Mouse (Mus musculus): ENCODE data around the gene Hkdc1.
A peak's percentile ranks its signal among the peaks of the same experiment; 100 is the strongest.
"Not testable (repeated sequence)": the region's sequence is repeated elsewhere in the genome, so short reads cannot be mapped to it uniquely, and the experiment has no call there.

Gene Hkdc1

GRCm38 (mm10) chr10:62422255-62422654 is at the start of gene Hkdc1:
Gene Hkdc1 (minus strand): TSS chr10:62422491.
- no peak for DNase-seq (ENCODE audit: low read depth)

- no peak for DNase-seq (ENCODE audit: low read depth)
Observed at GRCm38 (mm10) chr10:62471105-62471504, 48.8 kb upstream of the Hkdc1 start.

- DNase-seq (ENCODE audit: low read depth): no peak
Observed at GRCm38 (mm10) chr10:62469736-62470135, 47.4 kb upstream of the Hkdc1 start.

DNA sequence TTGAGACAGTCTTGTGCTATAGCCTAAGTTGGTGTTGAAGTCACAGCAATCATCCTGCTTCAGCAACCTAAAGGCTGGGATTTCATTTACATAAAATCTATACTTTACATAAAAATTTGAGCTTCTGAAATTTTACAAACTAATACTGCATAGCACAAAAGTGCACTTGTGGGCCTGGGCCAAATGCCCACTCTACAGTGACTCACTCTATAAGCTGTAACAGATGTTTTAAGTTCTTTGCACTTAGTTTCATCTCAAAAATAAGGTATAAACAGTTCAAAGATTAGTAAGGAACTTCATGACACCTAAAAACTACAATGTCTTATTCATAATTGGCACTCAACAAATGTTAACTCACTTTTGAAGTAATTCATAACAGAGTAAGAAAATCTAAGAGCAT is 39.0 kb upstream of the Hkdc1 start:
- DNase-seq (ENCODE audit: low read depth): no peak

- not testable (repeated sequence) for DNase-seq (ENCODE audit: low read depth)
Observed at GRCm38 (mm10) chr10:62452001-62452400, 29.7 kb upstream of the Hkdc1 start.

DNA sequence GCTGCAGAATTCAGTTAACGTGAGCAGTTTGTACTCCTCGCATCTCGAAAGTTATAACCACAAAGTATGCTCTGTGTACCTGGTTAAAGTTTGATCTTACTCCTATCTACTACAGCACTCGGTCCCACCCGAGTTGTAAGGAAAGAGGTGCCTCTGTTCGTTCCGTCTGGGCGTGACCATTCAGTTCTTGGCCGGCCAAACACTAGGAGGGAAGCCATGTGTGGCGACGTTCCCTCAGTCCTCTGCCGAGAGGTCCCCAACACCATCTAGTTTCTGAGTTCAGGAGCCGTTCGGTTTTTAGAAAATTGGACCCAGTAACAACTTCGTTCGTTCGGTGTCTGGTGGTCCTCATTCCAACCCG is 28.0 kb upstream of the Hkdc1 start:
- DNase-seq (ENCODE audit: low read depth): no peak

- DNase-seq (ENCODE audit: low read depth): peak; percentile 96
Observed at GRCm38 (mm10) chr10:62449364-62450279, 27.3 kb upstream of the Hkdc1 start, which contains the start of the genes 4930507D05Rik and Supv3l1. Gene 4930507D05Rik (plus strand): TSS chr10:62449489. Gene Supv3l1 (minus strand): TSS chr10:62449738.

DNA sequence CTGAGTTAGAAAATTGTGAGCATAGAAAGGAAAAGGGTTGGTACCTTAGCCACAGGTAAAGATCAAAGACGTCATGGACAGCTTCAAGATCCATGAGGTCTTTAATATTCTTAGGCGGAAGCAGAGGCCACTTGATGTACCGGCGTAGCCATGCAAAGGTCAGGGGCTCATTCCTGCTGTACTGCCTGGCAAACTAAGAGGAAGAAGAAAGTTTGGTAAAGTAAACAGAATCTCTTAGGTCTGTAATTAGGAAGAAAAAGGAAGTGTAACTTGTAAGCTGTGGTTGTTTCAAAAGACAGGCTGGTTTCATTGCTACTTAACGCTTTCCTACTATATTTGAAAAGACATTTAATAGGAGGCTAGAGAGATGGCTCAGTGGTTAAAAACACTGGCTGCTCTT is 8.1 kb upstream of the Hkdc1 start:
- DNase-seq (ENCODE audit: low read depth): no peak

DNA sequence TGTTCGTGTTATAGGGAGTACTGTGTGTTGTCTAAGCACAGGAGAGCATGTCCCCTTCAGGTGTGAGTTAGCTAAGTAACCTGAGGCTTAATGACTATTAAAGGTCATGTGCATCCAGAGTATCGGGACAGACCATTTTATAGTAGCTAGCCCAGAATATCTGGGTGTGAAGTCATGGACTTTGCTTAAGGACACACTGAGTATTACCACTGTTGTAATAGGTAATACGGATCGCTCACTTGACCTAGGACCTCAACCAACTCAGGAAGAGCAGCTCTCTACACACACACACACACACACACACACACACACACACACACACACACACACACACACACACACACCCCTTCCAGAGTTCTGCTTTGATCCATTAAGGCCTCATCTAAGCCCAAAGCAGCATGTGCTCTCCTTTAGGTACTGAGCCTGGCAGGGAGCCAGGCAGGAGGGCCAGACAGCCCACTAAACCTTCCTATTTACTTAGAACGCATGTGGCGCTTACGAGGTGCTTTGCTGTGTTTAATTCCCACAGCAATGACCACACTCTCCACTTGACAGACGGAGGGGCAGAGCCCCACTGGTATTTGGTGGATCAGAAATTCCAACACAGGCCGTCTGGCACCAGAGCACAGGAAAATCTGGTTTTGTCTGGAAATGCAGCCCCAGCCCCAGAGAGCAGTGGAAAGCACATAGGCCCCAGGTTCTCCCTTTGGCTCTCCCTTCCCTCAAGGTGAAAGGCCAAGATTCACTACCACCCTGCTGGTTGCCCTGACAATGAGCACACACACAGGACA is 3.0 kb upstream of the Hkdc1 start:
- no peak for DNase-seq (ENCODE audit: low read depth)

DNA sequence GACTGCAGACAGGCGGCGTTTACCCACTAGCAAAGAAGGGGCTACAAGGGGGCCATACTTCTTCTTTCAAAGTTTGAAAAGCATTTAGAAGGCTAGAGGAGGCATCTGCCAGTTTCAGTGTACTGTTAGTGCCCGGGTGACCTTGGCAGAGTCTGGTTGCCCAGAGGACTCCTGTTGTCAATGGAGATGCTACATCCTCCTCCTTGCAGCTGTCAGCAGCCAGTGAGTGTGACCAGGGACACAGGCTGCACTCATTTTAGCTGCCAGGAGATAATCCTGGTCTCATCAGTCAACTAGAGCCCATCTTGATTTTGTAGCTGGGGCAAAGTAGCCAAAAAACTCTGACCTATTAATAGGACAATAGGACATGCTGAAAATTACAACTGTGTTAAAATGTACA is 1.2 kb downstream of the Hkdc1 start:
- no peak for DNase-seq (ENCODE audit: low read depth)

DNA sequence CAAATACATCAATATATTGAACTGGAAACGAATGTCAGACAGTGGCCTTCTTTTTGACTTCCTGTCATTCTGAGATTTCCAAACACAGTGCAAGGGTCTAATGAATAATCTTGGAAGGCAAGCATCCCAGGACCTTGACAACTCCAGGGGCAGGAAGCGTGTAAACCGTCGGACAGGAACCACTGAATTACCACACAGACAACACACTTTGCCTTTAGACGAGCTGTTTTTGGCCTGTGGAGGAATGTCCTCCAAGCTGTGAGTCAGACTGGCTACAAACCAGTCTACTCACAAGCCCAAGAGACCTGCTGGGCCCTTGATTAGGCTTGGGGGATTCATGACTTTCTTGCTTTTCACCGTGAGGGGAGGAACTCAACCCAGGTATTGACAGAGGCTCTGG is 1.9 kb downstream of the Hkdc1 start:
- no peak for DNase-seq (ENCODE audit: low read depth)

- no peak for DNase-seq (ENCODE audit: low read depth)
Observed at GRCm38 (mm10) chr10:62419422-62419821, 2.9 kb downstream of the Hkdc1 start.

DNA sequence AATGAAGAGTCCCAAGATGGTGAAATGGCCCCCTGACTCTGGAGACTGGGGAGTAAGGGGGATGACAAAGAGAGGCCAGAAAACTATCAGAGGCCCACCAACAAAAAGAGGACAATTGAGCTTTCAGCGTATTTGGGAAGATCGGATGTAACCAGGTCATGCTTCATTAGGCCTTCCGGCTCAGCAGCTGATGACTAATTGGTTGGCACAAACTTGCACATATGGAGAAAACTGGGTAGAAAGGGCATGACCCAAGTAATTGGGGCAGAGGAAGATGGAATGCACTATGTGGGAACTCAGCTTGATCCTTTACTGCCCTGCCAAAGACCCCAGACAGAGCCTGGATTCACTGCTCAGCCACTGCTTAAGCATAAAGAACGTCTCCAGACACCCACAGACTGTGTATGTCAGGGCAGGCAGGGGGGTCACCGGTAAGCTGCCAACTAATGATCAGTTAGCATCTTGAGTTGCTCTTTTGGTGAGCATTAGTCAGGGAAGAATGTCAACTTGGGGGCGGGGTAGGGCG is 3.4 kb downstream of the Hkdc1 start:
- no peak for DNase-seq (ENCODE audit: low read depth)

- DNase-seq (ENCODE audit: low read depth): no peak
Observed at GRCm38 (mm10) chr10:62413606-62413982, 8.7 kb downstream of the Hkdc1 start.

GRCm38 (mm10) chr10:62412906-62413605 is 9.2 kb downstream of the Hkdc1 start:
- DNase-seq (ENCODE audit: low read depth): no peak

DNA sequence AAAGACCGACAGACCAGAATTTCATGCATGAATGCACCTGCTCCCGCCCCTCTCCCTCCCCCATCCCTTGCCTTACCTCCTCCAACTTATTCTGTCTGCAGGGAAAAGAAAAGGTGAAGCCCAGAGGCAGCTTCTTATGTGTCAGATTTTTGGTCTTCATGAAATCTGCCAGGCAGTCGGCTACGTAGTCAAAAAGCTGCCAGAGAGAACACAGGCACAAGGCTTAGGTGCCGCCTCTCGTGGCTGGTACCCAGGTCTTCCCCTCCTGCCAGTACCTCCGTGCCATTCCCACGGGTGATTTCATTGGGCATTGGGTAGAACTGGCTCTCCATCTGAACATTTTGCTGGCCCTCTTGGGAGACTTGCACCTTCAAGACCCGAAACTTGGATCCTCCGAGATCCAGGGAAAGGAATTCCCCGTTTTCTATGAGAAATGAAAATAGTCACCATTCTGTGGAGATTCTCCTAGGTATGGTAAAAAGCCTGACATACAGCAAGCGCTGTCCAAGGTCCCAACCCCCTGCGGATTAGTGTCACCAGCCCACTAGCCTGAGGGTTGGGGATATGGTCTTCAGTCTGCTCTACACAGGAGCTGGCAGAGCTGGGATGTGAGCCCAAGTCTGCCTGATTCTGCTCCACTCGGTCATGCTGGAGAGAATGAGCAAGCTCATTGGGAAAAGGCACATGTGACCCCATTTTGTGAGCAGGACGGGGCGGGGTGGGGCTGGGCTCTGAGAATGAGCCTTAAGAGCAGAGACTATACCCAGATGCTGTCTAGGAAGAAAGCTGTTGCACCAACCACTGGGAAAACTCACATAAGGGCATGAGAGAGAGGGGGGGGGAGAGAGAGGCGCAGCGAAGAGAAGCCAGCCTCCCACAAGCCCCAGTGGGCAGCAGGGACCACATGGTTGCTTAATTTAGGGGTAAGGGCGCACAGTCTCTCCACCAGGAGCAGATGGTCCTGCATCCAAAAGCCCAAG is 10.6 kb downstream of the Hkdc1 start:
- DNase-seq (ENCODE audit: low read depth): no peak

- DNase-seq (ENCODE audit: low read depth): peak; percentile 63
Observed at GRCm38 (mm10) chr10:62410943-62411342, 11.3 kb downstream of the Hkdc1 start.

GRCm38 (mm10) chr10:62404901-62405300 is 17.4 kb downstream of the Hkdc1 start:
- DNase-seq (ENCODE audit: low read depth): peak; percentile 5

GRCm38 (mm10) chr10:62401641-62402111 is 20.6 kb downstream of the Hkdc1 start:
- no peak for DNase-seq (ENCODE audit: low read depth)

- no peak for DNase-seq (ENCODE audit: low read depth)
Observed at GRCm38 (mm10) chr10:62383011-62383410, 39.3 kb downstream of the Hkdc1 start.

DNA sequence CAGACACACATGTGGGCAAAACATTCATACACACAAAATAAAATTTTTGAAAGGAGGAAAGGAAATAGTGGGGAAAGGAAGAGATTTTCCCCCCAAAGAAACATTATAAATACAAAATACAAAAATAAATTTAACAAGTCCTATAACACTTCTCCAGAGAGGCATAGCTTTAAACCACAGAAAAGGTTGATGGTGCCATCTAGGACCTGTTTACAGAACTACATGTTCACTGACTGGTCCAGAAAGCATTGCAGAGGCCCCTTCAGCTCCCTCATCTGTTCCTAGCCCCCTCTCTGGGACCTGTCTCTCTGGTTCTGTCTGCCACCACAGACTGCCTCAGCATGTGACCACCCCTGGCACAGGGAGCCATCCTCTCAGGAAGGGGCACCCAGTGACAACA is 41.4 kb downstream of the Hkdc1 start:
- DNase-seq (ENCODE audit: low read depth): peak; percentile 39

All from naive thymus-derived CD4-positive, alpha-beta T cell, adult 2 months (primary cell).